Mouse (Mus musculus) neutrophil, adult 5-6 weeks (primary cell): ENCODE data around the gene Hoxb1. TPM values are rescaled to one million over a fixed set of nuclear protein-coding genes. Genes with fewer than 3 reads are reported as not detected.

Experiments
- ATAC-seq: fragments of 151-379, 151-347 bp; 2 replicates; pipeline ENCODE4 v1.8.0; 2017; ENCODE audit warnings: mild to moderate bottlenecking, moderate TSS enrichment; ENCODE audit not compliant: insufficient number of reproducible peaks, poor library complexity, low FRiP score, severe bottlenecking; ENCODE audit errors: extremely low read depth
- total RNA-seq: library from RNA; stranded (forward); fragments of 200-1000 nt; gene quantifications from 2 replicates; pipeline ENCODE4 v1.2.3, GENCODE M21; 2017

The Hoxb1 gene
- total RNA-seq, result not detected in 2 replicates

GRCm38 (mm10) chr11:96365441-96366091 is at the start of gene Hoxb1:
Hoxb1 (plus strand) TSS chr11:96365752.
- ATAC-seq, result no peak

DNA sequence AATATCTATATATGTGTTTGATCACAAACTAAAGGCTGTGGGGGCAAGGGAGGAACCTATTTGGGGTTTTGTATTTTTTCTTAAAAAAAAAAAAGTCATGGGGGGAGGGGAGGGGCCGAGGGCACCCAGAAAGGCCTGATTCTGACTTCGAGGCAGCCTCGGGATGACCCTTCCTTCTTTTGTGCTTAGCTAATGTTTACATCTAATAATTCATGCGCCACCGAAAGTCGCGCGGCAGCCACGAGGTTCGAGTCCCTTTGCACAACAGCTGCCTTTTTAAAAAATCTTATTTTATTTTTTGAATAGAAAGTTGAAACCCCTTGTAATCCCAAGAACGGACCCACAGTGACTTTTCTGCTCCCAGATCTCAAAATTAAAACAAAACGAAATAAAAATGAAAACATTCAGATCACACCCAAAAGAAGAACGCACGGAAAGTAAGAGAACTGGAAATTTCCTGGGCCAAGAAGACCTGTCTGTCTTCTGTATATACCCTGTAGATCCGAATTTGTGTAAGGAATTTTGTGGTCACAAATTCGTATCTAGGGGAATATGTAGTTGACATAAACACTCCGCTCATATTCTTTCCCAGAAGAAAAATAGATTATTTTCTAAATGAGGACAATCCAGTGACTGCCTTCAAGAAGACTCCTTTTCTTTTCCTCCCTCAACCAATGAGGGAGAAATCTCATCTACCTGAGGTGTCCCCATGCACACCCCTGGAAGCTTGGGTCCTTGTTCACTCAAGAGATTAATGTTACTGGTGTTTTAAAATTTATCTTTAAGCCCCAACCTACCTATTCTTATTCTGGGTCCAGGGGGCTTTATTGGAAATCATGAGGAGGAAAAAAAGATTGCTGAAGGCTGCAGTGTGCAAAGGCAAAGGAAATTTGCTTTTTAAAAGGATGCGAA is 48.6 kb upstream of the Hoxb1 start:
- no peak for ATAC-seq

DNA sequence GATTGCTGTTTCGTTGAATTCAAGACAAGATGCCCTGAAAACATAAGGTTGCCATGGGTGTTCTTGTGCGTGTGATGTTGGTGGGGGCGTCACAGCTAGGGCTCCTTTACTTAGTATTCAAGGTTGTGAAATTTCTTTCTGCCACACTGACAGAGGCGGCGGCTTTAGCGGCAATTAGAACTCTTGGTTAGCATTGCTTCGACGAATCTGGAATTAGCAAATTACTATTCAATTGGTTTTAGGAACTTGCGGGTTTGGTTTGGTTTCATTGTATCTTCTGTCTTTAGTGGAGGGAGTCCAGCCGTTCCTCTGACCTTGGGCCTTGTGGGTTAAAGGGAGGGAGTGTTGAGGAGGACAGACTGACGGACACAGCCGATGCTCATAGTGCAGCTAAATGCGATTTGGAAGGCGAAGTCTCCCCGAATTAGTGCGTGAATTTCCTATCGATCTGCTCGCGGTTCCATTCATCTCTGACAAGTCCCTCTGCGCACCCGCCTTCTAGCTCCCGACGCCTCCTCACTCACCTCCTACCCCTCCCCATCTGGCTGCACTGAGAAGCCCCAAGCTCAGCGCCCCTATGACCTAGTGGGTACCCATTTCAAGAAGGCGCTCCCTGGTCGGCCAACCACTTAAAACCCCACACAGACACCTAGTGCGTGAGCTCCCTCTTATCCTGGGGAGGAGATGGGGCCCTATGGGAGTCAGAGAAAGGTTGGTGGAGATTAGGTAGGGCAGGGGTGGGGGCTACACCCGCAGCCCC is 47.8 kb upstream of the Hoxb1 start, which contains the start of gene Hoxb4:
Gene Hoxb4, plus strand, starts transcription at position 660 of the 760 bp plus-strand sequence.
- ATAC-seq, result no peak

GRCm38 (mm10) chr11:96318368-96319070 is 47.0 kb upstream of the Hoxb1 start:
- peak; percentile 63 for ATAC-seq

DNA sequence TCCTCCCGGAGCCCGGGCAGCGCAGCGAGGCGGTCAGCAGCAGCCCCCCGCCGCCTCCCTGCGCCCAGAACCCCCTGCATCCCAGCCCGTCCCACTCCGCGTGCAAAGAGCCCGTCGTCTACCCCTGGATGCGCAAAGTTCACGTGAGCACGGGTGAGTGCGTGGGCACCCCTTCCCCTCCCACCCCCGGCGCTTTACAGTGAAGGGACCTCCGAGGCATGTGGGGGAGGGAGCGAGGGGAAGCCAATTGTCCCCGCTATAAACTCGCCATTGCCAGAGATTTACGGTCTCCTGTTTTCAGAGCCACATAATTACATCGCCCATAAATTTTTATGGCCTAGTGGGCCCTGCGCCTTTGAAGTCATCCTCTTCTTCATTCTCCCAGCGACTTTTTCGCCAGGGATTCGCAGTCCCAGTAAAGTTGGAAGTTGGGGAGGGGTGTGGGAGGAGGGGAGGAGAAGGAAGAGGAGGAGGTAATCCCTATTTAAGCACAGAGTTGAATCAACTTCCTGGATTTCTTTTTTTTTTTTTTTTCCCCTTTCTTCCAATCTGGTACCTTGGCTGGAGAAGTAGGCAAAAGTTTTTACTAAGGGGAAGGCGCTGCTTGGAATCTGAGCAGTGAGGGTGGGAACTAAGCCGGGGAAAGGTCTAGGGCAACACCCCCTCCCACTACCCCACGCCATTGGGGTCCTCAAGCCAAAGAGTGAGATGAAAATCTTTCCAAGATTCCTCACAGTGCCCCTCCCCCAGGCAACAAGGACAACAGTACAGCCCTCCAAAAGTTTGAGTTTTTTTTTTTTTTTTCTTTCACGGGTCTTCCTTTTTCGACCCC is 46.3 kb upstream of the Hoxb1 start:
- ATAC-seq, result no peak

DNA sequence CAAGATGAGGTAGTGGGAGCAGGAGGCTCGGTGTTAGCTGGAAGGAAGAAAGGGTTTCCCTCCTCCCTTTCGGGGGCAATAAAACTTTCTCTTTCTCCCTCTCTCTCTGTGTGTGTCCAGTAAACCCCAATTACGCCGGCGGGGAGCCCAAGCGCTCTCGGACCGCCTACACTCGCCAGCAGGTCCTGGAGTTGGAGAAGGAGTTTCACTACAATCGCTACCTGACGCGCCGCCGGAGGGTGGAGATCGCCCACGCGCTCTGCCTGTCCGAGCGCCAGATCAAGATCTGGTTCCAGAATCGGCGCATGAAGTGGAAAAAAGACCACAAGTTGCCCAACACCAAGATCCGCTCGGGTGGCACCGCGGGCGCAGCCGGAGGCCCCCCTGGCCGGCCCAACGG is 45.6 kb upstream of the Hoxb1 start:
- no peak for ATAC-seq

- ATAC-seq, result no peak
These were observed 44.9 kb upstream of the Hoxb1 start for GRCm38 (mm10) chr11:96320688-96321087.

DNA sequence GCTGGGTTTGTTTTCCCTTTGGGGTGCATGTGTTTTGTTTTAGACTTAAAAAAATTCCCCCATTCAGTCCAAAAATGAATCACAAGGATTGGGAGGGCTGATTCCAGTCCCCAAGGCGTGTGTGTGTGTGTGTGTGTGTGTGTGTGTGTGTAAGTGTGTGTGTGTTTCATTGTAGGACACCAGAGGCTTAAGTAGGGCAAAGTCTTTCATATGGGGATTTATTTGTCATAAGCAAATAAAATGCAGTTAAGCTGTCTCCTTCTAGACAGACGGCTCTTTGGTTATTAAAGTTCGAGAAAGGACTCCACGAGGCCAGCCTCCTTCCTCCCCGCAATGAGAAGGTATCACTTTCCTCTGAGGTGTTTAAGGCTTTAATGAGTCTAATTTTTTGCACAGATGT is 43.7 kb upstream of the Hoxb1 start:
- no peak for ATAC-seq

DNA sequence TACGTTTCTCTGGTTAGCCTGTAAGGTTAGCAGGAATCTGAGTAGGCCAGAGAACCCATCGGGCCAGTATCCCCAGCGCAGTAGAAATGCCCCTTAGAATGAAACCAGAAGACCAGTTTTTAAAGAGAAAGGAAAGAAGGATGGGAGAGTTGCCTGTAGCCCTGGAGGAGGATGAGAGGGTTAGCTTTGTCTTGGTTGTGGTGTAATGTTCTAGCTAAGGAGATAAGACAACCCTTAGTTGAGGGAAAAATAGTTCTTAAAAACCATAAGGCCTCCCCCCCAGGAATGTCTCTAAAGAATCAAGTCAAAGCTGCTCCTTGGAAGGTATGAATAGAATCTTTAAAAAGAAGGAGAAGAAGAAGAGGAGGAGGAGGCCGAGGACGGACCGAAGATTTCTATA is 42.8 kb upstream of the Hoxb1 start:
- ATAC-seq, result no peak

- ATAC-seq, result no peak
These were observed 42.4 kb upstream of the Hoxb1 start, which contains the start of gene Hoxb3 for GRCm38 (mm10) chr11:96323154-96323553. Hoxb3 (plus strand) TSS chr11:96323326.

- no peak for ATAC-seq
These were observed 41.4 kb upstream of the Hoxb1 start for GRCm38 (mm10) chr11:96324125-96324524.

GRCm38 (mm10) chr11:96324965-96325364 is 40.6 kb upstream of the Hoxb1 start:
- ATAC-seq, result no peak

DNA sequence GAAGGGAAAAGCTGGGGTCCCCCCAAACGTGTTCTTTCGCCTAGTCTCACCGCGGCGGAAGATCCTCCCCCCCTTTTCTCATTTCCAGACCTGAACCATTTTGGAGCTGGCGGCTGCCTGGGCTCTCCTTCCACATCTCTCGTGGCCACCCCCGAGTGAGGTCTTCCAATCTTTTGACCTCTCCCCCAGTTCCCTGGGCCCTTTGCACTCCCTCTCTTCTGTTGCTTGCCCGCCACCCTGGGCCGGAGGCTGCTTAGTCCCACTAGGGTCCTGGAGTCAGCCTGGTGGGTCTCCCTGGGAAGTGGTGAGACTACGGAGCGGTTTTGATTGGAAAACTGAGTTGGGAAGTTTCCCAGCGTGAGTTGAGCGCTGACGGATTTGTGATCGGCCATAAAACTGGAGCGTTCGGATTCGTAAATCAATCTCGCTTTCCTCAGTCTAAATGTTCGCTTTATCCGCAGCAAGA is 39.8 kb upstream of the Hoxb1 start:
- no peak for ATAC-seq

- ATAC-seq, result no peak
These were observed 38.8 kb upstream of the Hoxb1 start for GRCm38 (mm10) chr11:96326705-96327104.

GRCm38 (mm10) chr11:96327122-96327521 is 38.4 kb upstream of the Hoxb1 start:
- no peak for ATAC-seq

DNA sequence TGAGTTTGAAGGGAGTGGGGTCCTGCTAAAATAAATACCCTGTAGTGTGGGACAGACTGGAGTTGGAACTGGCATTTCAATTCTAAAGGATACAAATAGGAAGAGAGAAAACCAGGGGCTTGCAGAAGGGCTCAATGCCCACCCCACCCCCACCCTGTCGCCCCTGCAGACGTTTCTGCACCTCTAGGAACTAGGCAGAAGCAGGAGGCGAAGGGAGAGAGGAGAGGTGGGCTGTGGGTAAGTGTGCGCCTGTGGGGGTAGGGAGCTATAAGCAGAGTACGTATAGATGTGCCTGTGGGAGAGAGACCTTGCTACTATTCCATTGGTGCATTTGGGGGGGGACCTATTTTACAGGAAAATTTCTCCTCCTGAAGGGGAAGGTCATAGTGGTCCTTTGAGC is 37.8 kb upstream of the Hoxb1 start:
- ATAC-seq, result no peak

DNA sequence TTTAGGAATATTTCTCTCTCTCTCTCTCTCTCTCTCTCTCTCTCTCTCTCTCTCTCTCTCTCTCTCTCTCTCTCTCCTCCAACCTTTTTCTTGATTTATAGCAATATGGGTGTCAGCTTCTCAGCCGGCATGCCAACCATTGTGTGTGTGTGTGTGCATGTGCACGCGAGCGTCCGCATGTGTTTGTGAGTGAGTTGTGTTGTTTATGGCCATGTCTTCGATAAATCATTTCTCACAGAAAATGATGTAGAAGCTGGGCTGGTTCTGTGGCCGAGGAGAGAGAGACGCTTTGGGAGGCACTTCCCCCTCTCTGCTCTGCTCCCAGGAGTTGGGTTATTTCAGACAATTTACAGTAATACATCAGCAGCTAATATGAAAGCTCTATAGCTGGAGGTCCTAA is 36.9 kb upstream of the Hoxb1 start:
- no peak for ATAC-seq

DNA sequence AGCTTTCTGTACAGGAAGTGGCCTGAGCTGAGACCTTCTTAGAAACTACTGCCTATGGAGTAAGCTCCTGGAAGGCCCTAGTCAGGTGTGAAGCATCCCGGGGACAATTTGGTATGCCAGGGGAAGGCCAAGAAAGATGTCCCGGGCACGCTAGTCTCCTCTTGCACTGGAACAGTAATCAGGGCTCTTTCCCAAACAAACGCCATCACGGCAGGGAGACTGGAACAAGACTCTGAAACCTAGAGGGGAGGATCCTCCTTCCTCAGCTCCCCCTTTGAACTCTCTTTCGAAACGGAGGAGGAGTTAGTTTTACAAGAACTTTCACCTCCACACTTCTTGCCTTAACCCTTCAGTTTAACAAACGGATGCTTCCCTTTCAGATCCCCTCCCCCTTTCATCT is 33.4 kb upstream of the Hoxb1 start:
- no peak for ATAC-seq
